Mouse (Mus musculus) heart, adult 2 months (tissue): ENCODE measurements around the gene Cirbp.

Experiments used
- CTCF ChIP-seq: fragments of 200-600 bp; IDR thresholded peaks from 2 replicates; pipeline ENCODE4 v1.8.1; 2022; ENCODE audit warnings: antibody characterized with exemption, mild to moderate bottlenecking, moderate library complexity
- POLR2A ChIP-seq: fragments of 200-500 bp; IDR thresholded peaks from 2 replicates; pipeline ENCODE4 v1.6.1; 2011; ENCODE audit warnings: mild to moderate bottlenecking, low read depth, low read length, control low read depth; ENCODE audit not compliant: insufficient read depth

- TF ChIP-seq CTCF = no peak
- no peak for TF ChIP-seq POLR2A
Observed at GRCm38 (mm10) chr10:80187739-80188138, 22.0 kb downstream of the Cirbp start.
